Mouse (Mus musculus) stomach, postnatal 0 days (tissue): ENCODE results near the gene Ccser2.

Experiments used
- CTCF ChIP-seq: IDR thresholded peaks from 2 replicates; pipeline ENCODE4 v1.5.1; 2016; ENCODE audit warnings: antibody characterized with exemption, low read depth, mild to moderate bottlenecking, moderate library complexity
- EP300 ChIP-seq: optimal IDR thresholded peaks from 2 replicates; pipeline ENCODE3; 2016; ENCODE audit warnings: antibody characterized with exemption

DNA sequence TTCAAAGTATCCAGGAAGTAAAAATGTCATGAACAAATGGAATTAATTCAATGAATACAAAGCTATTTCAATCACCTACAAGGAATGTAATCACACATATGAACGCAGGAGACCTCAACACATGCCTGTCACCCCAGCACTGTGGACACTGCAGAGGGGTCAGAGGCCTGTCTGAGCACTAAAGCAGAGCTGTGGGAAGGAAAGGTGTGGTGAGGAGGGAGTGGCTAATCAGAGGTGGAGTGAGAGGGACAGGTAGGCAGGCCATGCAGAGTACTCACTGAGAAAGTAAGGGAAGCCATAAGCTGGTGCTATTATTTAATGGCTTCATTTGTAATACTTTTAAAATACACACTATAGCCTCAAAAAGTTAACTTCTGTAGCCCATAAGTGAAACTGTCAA lies 64.4 kb downstream of the Ccser2 start:
- no peak for TF ChIP-seq CTCF
- TF ChIP-seq EP300, result no peak
